Mouse (Mus musculus) MEL (cell line): ENCODE results near the gene Sox6. TPM values are rescaled to one million over a fixed set of nuclear protein-coding genes. Genes with fewer than 3 reads are reported as not detected.

Experiments used
- DNase-seq: peaks from one replicate; pipeline ENCODE4 v3.0.0; 2011; ENCODE audit warnings: low read depth, low spot score
- H3K27ac ChIP-seq: 2 replicates; pipeline ENCODE4 v1.5.1; 2012; ENCODE audit warnings: low read depth, mild to moderate bottlenecking, control low read depth, low read length, moderate library complexity; ENCODE audit not compliant: control insufficient read depth
- H3K27me3 ChIP-seq, 2 experiments: fragments of 150-350 bp in 1 of 2; sonication (generic) in 1 of 2; 2 replicates each; pipeline ENCODE4 v1.6.1; 2012; ENCODE audit warnings: low read length in 2 of 2, mild to moderate bottlenecking in 2 of 2, improper control_type of control experiment in 1 of 2, moderate library complexity in 1 of 2; ENCODE audit not compliant: insufficient read depth in 2 of 2, control insufficient read depth in 1 of 2
- H3K36me3 ChIP-seq, 2 experiments: 2 replicates each; pipeline ENCODE4 v1.6.1; 2012 to 2014; ENCODE audit warnings: low read length in 2 of 2, improper control_type of control experiment in 1 of 2, inconsistent platforms in 1 of 2, mild to moderate bottlenecking in 1 of 2; ENCODE audit not compliant: insufficient read depth in 2 of 2, control insufficient read depth in 1 of 2
- H3K4me1 ChIP-seq, 2 experiments: fragments of 150-350 bp in 1 of 2; sonication (generic) in 1 of 2; 2 replicates each; pipeline ENCODE4 v1.6.1; 2012; ENCODE audit warnings: low read length in 2 of 2, improper control_type of control experiment in 1 of 2, mild to moderate bottlenecking in 1 of 2; ENCODE audit not compliant: insufficient read depth in 2 of 2, control insufficient read depth in 1 of 2
- H3K4me3 ChIP-seq, 2 experiments: fragments of 150-350 bp in 1 of 2; sonication (generic) in 1 of 2; 2 replicates each; pipeline ENCODE4 v1.5.1; 2012; ENCODE audit warnings: low read depth in 2 of 2, low read length in 2 of 2, mild to moderate bottlenecking in 2 of 2, moderate library complexity in 2 of 2, control low read depth in 1 of 2, improper control_type of control experiment in 1 of 2; ENCODE audit not compliant: control insufficient read depth in 1 of 2, insufficient read depth in 1 of 2
- H3K79me2 ChIP-seq: 2 replicates; pipeline ENCODE4 v1.6.1; 2012; ENCODE audit warnings: mild to moderate bottlenecking, low read length, moderate library complexity; ENCODE audit not compliant: control insufficient read depth, poor library complexity, insufficient read depth
- H3K9ac ChIP-seq: 2 replicates; pipeline ENCODE4 v1.6.1; 2012; ENCODE audit warnings: low read depth, mild to moderate bottlenecking, control low read depth, low read length, moderate library complexity; ENCODE audit not compliant: control insufficient read depth, poor library complexity, severe bottlenecking
- H3K9me3 ChIP-seq: fragments of 150-350 bp; sonication (generic); replicated peaks from 2 replicates; pipeline ENCODE4 v1.6.1; 2012; ENCODE audit warnings: mild to moderate bottlenecking, low read length, improper control_type of control experiment, moderate library complexity; ENCODE audit not compliant: insufficient read depth
- CHD1 ChIP-seq: IDR thresholded peaks from 2 replicates; pipeline ENCODE4 v1.6.1; 2012; ENCODE audit warnings: low read depth, mild to moderate bottlenecking, inconsistent platforms, low read length, improper control_type of control experiment
- CHD2 ChIP-seq: IDR thresholded peaks from 2 replicates; pipeline ENCODE4 v1.6.1; 2011; ENCODE audit warnings: low read length, improper control_type of control experiment
- CTCF ChIP-seq, 3 experiments: IDR thresholded peaks in 2 of 3; conservative IDR thresholded peaks in 1 of 3; 2 replicates each; pipeline ENCODE4 v1.5.1; 2011 to 2012; ENCODE audit warnings: low read length in 3 of 3, low read depth in 2 of 3, mild to moderate bottlenecking in 2 of 3, improper control_type of control experiment in 1 of 3, inconsistent platforms in 1 of 3, mixed read lengths in 1 of 3, moderate library complexity in 1 of 3; ENCODE audit not compliant: control insufficient read depth in 1 of 3, insufficient read depth in 1 of 3, poor library complexity in 1 of 3, severe bottlenecking in 1 of 3
- E2F4 ChIP-seq: IDR thresholded peaks from 2 replicates; pipeline ENCODE4 v1.6.1; 2011; ENCODE audit warnings: low read depth, low read length, improper control_type of control experiment, borderline replicate concordance
- ELF1 ChIP-seq: IDR thresholded peaks from 2 replicates; pipeline ENCODE4 v1.6.1; 2014; ENCODE audit warnings: low read depth, mild to moderate bottlenecking, inconsistent platforms, low read length, improper control_type of control experiment, moderate library complexity
- EP300 ChIP-seq, 2 experiments: IDR thresholded peaks; 2 replicates each; pipeline ENCODE4 v1.6.1; 2011; ENCODE audit warnings: improper control_type of control experiment in 2 of 2, low read length in 2 of 2, low read depth in 1 of 2, mild to moderate bottlenecking in 1 of 2
- ETS1 ChIP-seq: IDR thresholded peaks from 2 replicates; pipeline ENCODE4 v1.6.1; 2012; ENCODE audit warnings: low read depth, mild to moderate bottlenecking, inconsistent platforms, low read length, improper control_type of control experiment, moderate library complexity
- GABPA ChIP-seq: IDR thresholded peaks from 2 replicates; pipeline ENCODE4 v1.6.1; 2012; ENCODE audit warnings: low read depth, mild to moderate bottlenecking, inconsistent platforms, low read length, improper control_type of control experiment, moderate library complexity
- GATA1 ChIP-seq: IDR thresholded peaks from 2 replicates; pipeline ENCODE4 v1.6.1; 2011; ENCODE audit warnings: low read depth, low read length, improper control_type of control experiment
- HCFC1 ChIP-seq: IDR thresholded peaks from 2 replicates; pipeline ENCODE4 v1.6.1; 2012; ENCODE audit warnings: low read depth, mild to moderate bottlenecking, inconsistent platforms, low read length, improper control_type of control experiment, moderate library complexity
- KAT2A ChIP-seq: conservative IDR thresholded peaks from 2 replicates; pipeline ENCODE4 v1.6.1; 2012; ENCODE audit warnings: low read depth, low read length, improper control_type of control experiment, inconsistent platforms
- MAX ChIP-seq: IDR thresholded peaks from 2 replicates; pipeline ENCODE4 v1.6.1; 2011; ENCODE audit warnings: low read length, improper control_type of control experiment
- MAZ ChIP-seq: IDR thresholded peaks from 2 replicates; pipeline ENCODE4 v1.6.1; 2012; ENCODE audit warnings: low read depth, mild to moderate bottlenecking, inconsistent platforms, low read length, improper control_type of control experiment
- MEF2A ChIP-seq: IDR thresholded peaks from 2 replicates; pipeline ENCODE4 v1.6.1; 2014; ENCODE audit warnings: low read depth, mild to moderate bottlenecking, inconsistent platforms, low read length, improper control_type of control experiment; ENCODE audit not compliant: poor library complexity, insufficient replicate concordance, severe bottlenecking; ENCODE audit errors: extremely low read depth
- MXI1 ChIP-seq: IDR thresholded peaks from 2 replicates; pipeline ENCODE4 v1.6.1; 2011; ENCODE audit warnings: mild to moderate bottlenecking, low read depth, low read length, improper control_type of control experiment
- MYC ChIP-seq: IDR thresholded peaks from 2 replicates; pipeline ENCODE4 v1.6.1; 2011; ENCODE audit warnings: low read depth, mild to moderate bottlenecking, low read length, improper control_type of control experiment, moderate library complexity
- NELFE ChIP-seq: IDR thresholded peaks from 2 replicates; pipeline ENCODE4 v1.6.1; 2011; ENCODE audit warnings: low read depth, low read length, improper control_type of control experiment
- NRF1 ChIP-seq: IDR thresholded peaks from 2 replicates; pipeline ENCODE4 v1.6.1; 2014; ENCODE audit warnings: low read depth, mild to moderate bottlenecking, inconsistent platforms, low read length, improper control_type of control experiment, moderate library complexity; ENCODE audit not compliant: poor library complexity, insufficient read depth, severe bottlenecking
- POLR2A ChIP-seq, 2 experiments: IDR thresholded peaks; 2 replicates each; pipeline ENCODE4 v1.6.1; 2011 to 2012; ENCODE audit warnings: low read length in 2 of 2, mild to moderate bottlenecking in 2 of 2, control low read depth in 1 of 2, improper control_type of control experiment in 1 of 2, low read depth in 1 of 2, moderate library complexity in 1 of 2; ENCODE audit not compliant: control insufficient read depth in 1 of 2, insufficient read depth in 1 of 2, poor library complexity in 1 of 2
- POLR2AphosphoS2 ChIP-seq: IDR thresholded peaks from 2 replicates; pipeline ENCODE4 v1.6.1; 2011; ENCODE audit warnings: low read length, improper control_type of control experiment
- RCOR1 ChIP-seq: IDR thresholded peaks from 2 replicates; pipeline ENCODE4 v1.6.1; 2012; ENCODE audit warnings: low read depth, mild to moderate bottlenecking, inconsistent platforms, low read length, improper control_type of control experiment
- SIN3A ChIP-seq: IDR thresholded peaks from 2 replicates; pipeline ENCODE4 v1.6.1; 2012; ENCODE audit warnings: low read length, improper control_type of control experiment, inconsistent platforms
- TAL1 ChIP-seq: IDR thresholded peaks from 2 replicates; pipeline ENCODE4 v1.6.1; 2012; ENCODE audit warnings: mild to moderate bottlenecking, inconsistent platforms, low read length, moderate library complexity, mixed read lengths
- TBP ChIP-seq: IDR thresholded peaks from 2 replicates; pipeline ENCODE4 v1.8.0; 2011; ENCODE audit warnings: low read depth, low read length, improper control_type of control experiment
- TCF12 ChIP-seq: IDR thresholded peaks from 2 replicates; pipeline ENCODE4 v1.6.1; 2014; ENCODE audit warnings: low read depth, mild to moderate bottlenecking, inconsistent platforms, low read length, improper control_type of control experiment, moderate library complexity
- UBTF ChIP-seq: IDR thresholded peaks from 2 replicates; pipeline ENCODE4 v1.6.1; 2012; ENCODE audit warnings: low read depth, mild to moderate bottlenecking, inconsistent platforms, low read length, improper control_type of control experiment, moderate library complexity, borderline replicate concordance; ENCODE audit not compliant: insufficient read depth
- USF1 ChIP-seq: IDR thresholded peaks from 2 replicates; pipeline ENCODE4 v1.6.1; 2014; ENCODE audit warnings: low read depth, mild to moderate bottlenecking, inconsistent platforms, low read length, improper control_type of control experiment, moderate library complexity
- ZC3H11A ChIP-seq: IDR thresholded peaks from 2 replicates; pipeline ENCODE4 v1.6.1; 2012; ENCODE audit warnings: low read depth, mild to moderate bottlenecking, inconsistent platforms, low read length, improper control_type of control experiment
- polyA plus RNA-seq, 2 experiments: library from polyadenylated mRNA; stranded (reverse) in 1 of 2; unstranded in 1 of 2; fragments of >175 nt in 1 of 2; fragments of >200 nt in 1 of 2; gene quantifications; 2 replicates each; pipeline versions ENCODE4 v1.2.1 to v1.2.4; 2012; ENCODE audit warnings: low replicate concordance in 2 of 2, low read depth in 1 of 2; ENCODE audit not compliant: insufficient read length in 2 of 2, insufficient read depth in 1 of 2, missing spikeins in 1 of 2
- total RNA-seq: library from RNA; depleted of rRNA; stranded (reverse); fragments of 300-350 nt; gene quantifications from 2 replicates; pipeline ENCODE4 v1.2.3, GENCODE M21; 2012

The Sox6 gene
- total and polyA plus RNA-seq, 3 experiments = 2.6 to 4.6 TPM; not detected in 1

DNA sequence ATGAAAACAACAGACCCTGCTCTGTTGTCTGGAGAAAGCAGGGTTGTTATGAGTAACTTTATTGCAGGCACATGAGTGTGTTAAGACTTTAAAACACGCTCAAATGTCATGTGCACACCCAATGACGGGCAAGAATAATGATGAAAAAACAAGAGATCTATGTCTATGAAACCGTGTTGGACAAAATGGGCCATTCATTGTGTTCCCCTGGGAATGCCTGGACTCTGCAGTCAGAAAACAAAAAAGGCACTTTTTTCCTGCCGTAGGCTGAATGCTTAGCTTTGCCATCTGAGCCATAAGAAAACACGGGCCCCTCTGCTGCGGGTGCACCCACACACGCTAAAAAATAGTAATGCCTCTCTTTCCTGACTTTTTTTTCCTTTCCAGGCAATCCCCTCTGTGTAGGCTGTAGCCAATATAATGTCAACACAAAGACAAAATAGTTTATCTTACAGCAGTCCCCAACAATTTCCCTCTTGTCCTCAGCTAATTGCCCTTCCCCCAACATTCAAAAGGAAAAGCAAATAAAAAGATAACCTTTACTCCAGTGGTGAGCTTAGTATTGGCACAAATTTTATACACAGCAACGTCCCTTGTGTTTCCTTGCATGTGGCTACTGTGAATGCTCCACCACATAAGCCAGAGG, 413.6 kb downstream of the Sox6 start:
- TF ChIP-seq CTCF (IDR thresholded peaks at IDR 0.05 in 2 of 3, conservative IDR thresholded peaks at IDR 0.05 in 1 of 3; ENCODE audit: control insufficient read depth in 1 of 3, insufficient read depth in 1 of 3, low read depth in 2 of 3, low read length in 3 of 3, poor library complexity in 1 of 3, severe bottlenecking in 1 of 3) = no peak
- TF ChIP-seq MAX = no peak
- no peak for TF ChIP-seq TCF12
- no peak for TF ChIP-seq TAL1
- no peak for TF ChIP-seq UBTF
- no peak for TF ChIP-seq NELFE
- TF ChIP-seq ETS1 = no peak
- TF ChIP-seq POLR2AphosphoS2 = no peak
- TF ChIP-seq TBP = no peak
- TF ChIP-seq NRF1 = no peak
- no peak for TF ChIP-seq GATA1
- no peak for TF ChIP-seq MYC
- no peak for TF ChIP-seq CHD1
- no peak for TF ChIP-seq MEF2A
- H3K9ac ChIP-seq = no peak overlapping the region
- H3K9me3 ChIP-seq = no peaks in the 10 kb centered on the region
- H3K4me1 ChIP-seq = no peaks in the 10 kb centered on the region
- H3K4me3 ChIP-seq = no peak overlapping the region
- H3K36me3 ChIP-seq = no peaks in the 10 kb centered on the region
- no peak overlapping the region for H3K27ac ChIP-seq
- no peak for DNase-seq
- H3K79me2 ChIP-seq = no peaks in the 10 kb centered on the region
- no peaks in the 10 kb centered on the region; a peak in 1 of 4 replicates for H3K27me3 ChIP-seq

DNA sequence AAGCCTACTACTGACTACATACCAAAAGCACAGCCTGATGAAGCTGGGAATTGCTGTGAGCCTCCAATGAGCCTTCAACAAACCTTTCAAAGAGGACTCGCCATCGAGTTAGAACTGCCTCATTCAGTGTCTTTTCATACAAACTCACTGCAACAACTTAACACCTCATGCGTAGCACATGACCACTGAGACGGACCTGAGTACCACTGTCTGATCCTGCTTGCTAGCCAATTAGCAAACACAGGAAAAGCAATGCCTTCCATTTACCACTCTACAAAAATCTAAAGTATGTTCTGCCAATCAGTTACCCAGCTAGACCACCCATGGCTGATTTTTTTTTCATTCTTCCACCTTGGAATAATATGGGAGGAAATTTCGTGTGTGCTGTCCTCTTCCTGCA, 414.1 kb downstream of the Sox6 start:
- Histone ChIP-seq H3K9ac (no peak overlapping the region), H3K79me2 (no peaks in the 10 kb centered on the region), H3K27me3 (no peaks in the 10 kb centered on the region; a peak in 1 of 4 replicates), H3K4me1 (no peaks in the 10 kb centered on the region), H3K36me3 (no peaks in the 10 kb centered on the region)
- no peak for DNase-seq
- TF ChIP-seq GABPA (no peak), ZC3H11A (no peak), MXI1 (no peak), CTCF (IDR thresholded peaks at IDR 0.05 in 2 of 3, conservative IDR thresholded peaks at IDR 0.05 in 1 of 3; ENCODE audit: control insufficient read depth in 1 of 3, insufficient read depth in 1 of 3, low read depth in 2 of 3, low read length in 3 of 3, poor library complexity in 1 of 3, severe bottlenecking in 1 of 3) (no peak), POLR2AphosphoS2 (no peak), GATA1 (no peak), MAZ (no peak), EP300 (IDR thresholded peaks at IDR 0.05; ENCODE audit: low read depth in 1 of 2, low read length in 2 of 2) (no peak), POLR2A (IDR thresholded peaks at IDR 0.05; ENCODE audit: control insufficient read depth in 1 of 2, insufficient read depth in 1 of 2, low read depth in 1 of 2, low read length in 2 of 2, poor library complexity in 1 of 2) (no peak), E2F4 (no peak), KAT2A (no peak), TAL1 (no peak), USF1 (no peak), ELF1 (no peak), CHD2 (no peak), HCFC1 (no peak), MEF2A (no peak), RCOR1 (no peak), SIN3A (no peak)
- TF ChIP-seq, all 39 proteins: peak for 0
- Histone ChIP-seq H3K9me3 (no peaks in the 10 kb centered on the region), H3K27ac (no peak overlapping the region), H3K4me3 (no peak overlapping the region)
